Mouse (Mus musculus) stomach, embryonic 14.5 days (tissue): ENCODE data around the gene Cog4. TPM values are rescaled to one million over a fixed set of nuclear protein-coding genes. Genes with fewer than 3 reads are reported as not detected.

Experiments used
- ATAC-seq: fragments of 200-750 bp; cut with Nextera tagmentation; 2 replicates; pipeline ENCODE4 v1.8.0; 2017; ENCODE audit warnings: low read depth, moderate TSS enrichment; ENCODE audit not compliant: insufficient number of reproducible peaks, insufficient read depth, low FRiP score
- H3K27ac ChIP-seq: fragments of 300-500 bp; sonication (generic); 2 replicates; pipeline ENCODE4 v1.5.1; 2014; ENCODE audit warnings: mild to moderate bottlenecking, low read length, moderate library complexity, mixed read lengths
- H3K27me3 ChIP-seq: fragments of 300-500 bp; sonication (generic); 2 replicates; pipeline ENCODE4 v1.6.1; 2014; ENCODE audit warnings: low read length, control low read depth, mixed read lengths; ENCODE audit not compliant: control insufficient read depth, insufficient read depth
- H3K36me3 ChIP-seq: fragments of 300-500 bp; sonication (generic); 2 replicates; pipeline ENCODE4 v1.6.1; 2014; ENCODE audit warnings: mild to moderate bottlenecking, control low read depth, low read length, moderate library complexity, mixed read lengths; ENCODE audit not compliant: control insufficient read depth, insufficient read depth
- H3K4me1 ChIP-seq: fragments of 300-500 bp; sonication (generic); 2 replicates; pipeline ENCODE4 v1.6.1; 2014; ENCODE audit warnings: low read length, control low read depth, mixed read lengths; ENCODE audit not compliant: control insufficient read depth, insufficient read depth
- H3K4me2 ChIP-seq: fragments of 300-500 bp; sonication (generic); replicated peaks from 2 replicates; pipeline ENCODE4 v1.6.1; 2014; ENCODE audit warnings: low read depth, low read length, control low read depth
- H3K4me3 ChIP-seq: fragments of 300-500 bp; sonication (generic); 2 replicates; pipeline ENCODE4 v1.5.1; 2014; ENCODE audit warnings: low read depth, low read length, control low read depth
- H3K9ac ChIP-seq: fragments of 300-500 bp; sonication (generic); replicated peaks from 2 replicates; pipeline ENCODE4 v1.6.1; 2014; ENCODE audit warnings: low read depth, mild to moderate bottlenecking, control low read depth, low read length, moderate library complexity, mixed read lengths
- H3K9me3 ChIP-seq: fragments of 300-500 bp; sonication (generic); 2 replicates; pipeline ENCODE4 v1.6.1; 2016; ENCODE audit warnings: low read depth, low read length, control low read depth; ENCODE audit not compliant: control insufficient read depth
- WGBS: fragments of 180-500 bp; shearing (Covaris S2); extraction: QIAGEN DNeasy Blood & Tissue Kit; methylation state at CpG from one replicate; pipeline ENCODE4 v1.1.7; 2014; 5-methylcytosine and 5-hydroxymethylcytosine counted together
- polyA plus RNA-seq: library from polyadenylated mRNA; unstranded; fragments of >200 nt; fragmentation: Nextera tagmentation; extraction: Ambion mirVana; gene quantifications from 2 replicates; pipeline ENCODE4 v1.2.1, GENCODE M21; 2014

The Cog4 gene
- polyA plus RNA-seq, 1 experiment from 2014 or later = 61.5 TPM

- Histone ChIP-seq H3K4me2 (no peak overlapping the region), H3K4me3 (no peak overlapping the region), H3K4me1 (peaks cover 3% of the 10 kb centered on the region; the same call in 1 of the 2 replicates), H3K9me3 (no peaks in the 10 kb centered on the region), H3K36me3 (no peaks in the 10 kb centered on the region), H3K27ac (no peak overlapping the region), H3K9ac (no peak overlapping the region), H3K27me3 (no peaks in the 10 kb centered on the region)
- no peak for ATAC-seq
- 72% methylated on average over 11 of the region's 11 CpGs for WGBS
Measured at GRCm38 (mm10) chr8:110918027-110918426, 71.6 kb downstream of the Cog4 start.

- no peak for ATAC-seq
- WGBS = 44% methylated on average over 8 of the region's 8 CpGs
- H3K27ac ChIP-seq = no peak overlapping the region
Measured at GRCm38 (mm10) chr8:110918460-110918859, 72.1 kb downstream of the Cog4 start.

GRCm38 (mm10) chr8:110919341-110920031, 73.1 kb downstream of the Cog4 start, which contains the start of gene St3gal2:
TSS of gene St3gal2 (plus strand) at chr8:110919922.
- WGBS = 0% methylated on average over 35 of the region's 36 CpGs
- H3K27me3 ChIP-seq = no peaks in the 10 kb centered on the region
- H3K9ac ChIP-seq = peak within 1 kb of the TSS; percentile 90
- H3K4me2 ChIP-seq = peak within 1 kb of the TSS; percentile 82
- peak within 1 kb of the TSS; percentile 74 for H3K4me3 ChIP-seq
- no peaks in the 10 kb centered on the region for H3K36me3 ChIP-seq
- H3K9me3 ChIP-seq = no peaks in the 10 kb centered on the region
- peak within 1 kb of the TSS; percentile 82 for H3K27ac ChIP-seq
- peaks cover 3% of the 10 kb centered on the region; the same call in 1 of the 2 replicates for H3K4me1 ChIP-seq
- peak; percentile 98 for ATAC-seq

More at GRCm38 (mm10) chr8:110918460-110918859, 72.1 kb downstream of the Cog4 start:
- no peak overlapping the region for H3K4me3 ChIP-seq
- peaks cover 3% of the 10 kb centered on the region; the same call in 1 of the 2 replicates for H3K4me1 ChIP-seq
- no peaks in the 10 kb centered on the region for H3K36me3 ChIP-seq
- no peak overlapping the region for H3K9ac ChIP-seq
- H3K9me3 ChIP-seq = no peaks in the 10 kb centered on the region
- H3K4me2 ChIP-seq = no peak overlapping the region
- H3K27me3 ChIP-seq = no peaks in the 10 kb centered on the region

GRCm38 (mm10) chr8:110920032-110920772, 73.8 kb downstream of the Cog4 start:
- Histone ChIP-seq H3K9me3 (no peaks in the 10 kb centered on the region), H3K36me3 (no peaks in the 10 kb centered on the region), H3K27me3 (no peaks in the 10 kb centered on the region), H3K4me2 (peak overlapping the region; percentile 82), H3K4me1 (peaks cover 3% of the 10 kb centered on the region; the same call in 1 of the 2 replicates), H3K4me3 (peak overlapping the region; percentile 74), H3K9ac (peak overlapping the region; percentile 90), H3K27ac (peak overlapping the region; percentile 82)
- 3% methylated on average over 33 of the region's 37 CpGs for WGBS
- no peak; the same call in 1 of the 2 replicates for ATAC-seq

GRCm38 (mm10) chr8:110920773-110921277, 74.4 kb downstream of the Cog4 start:
- 16% methylated on average over 3 of the region's 3 CpGs for WGBS
- H3K4me2 ChIP-seq = peak overlapping the region; percentile 82
- H3K4me1 ChIP-seq = peaks cover 3% of the 10 kb centered on the region; the same call in 1 of the 2 replicates
- no peak for ATAC-seq
- peak overlapping the region; percentile 82; the same call in 1 of the 2 replicates for H3K27ac ChIP-seq
- no peaks in the 10 kb centered on the region for H3K36me3 ChIP-seq
- H3K9me3 ChIP-seq = no peaks in the 10 kb centered on the region
- H3K4me3 ChIP-seq = peak overlapping the region; percentile 74
- peak overlapping the region; percentile 90 for H3K9ac ChIP-seq
- H3K27me3 ChIP-seq = no peaks in the 10 kb centered on the region

- Histone ChIP-seq H3K36me3 (no peaks in the 10 kb centered on the region), H3K4me3 (peak overlapping the region; percentile 74)
Measured at GRCm38 (mm10) chr8:110921492-110922230, 75.3 kb downstream of the Cog4 start.

GRCm38 (mm10) chr8:110925691-110926140, 79.3 kb downstream of the Cog4 start:
- Histone ChIP-seq H3K36me3 (no peaks in the 10 kb centered on the region), H3K4me1 (peaks cover 7% of the 10 kb centered on the region), H3K4me2 (no peak overlapping the region), H3K27me3 (no peaks in the 10 kb centered on the region), H3K4me3 (no peak overlapping the region), H3K9ac (no peak overlapping the region), H3K9me3 (no peaks in the 10 kb centered on the region), H3K27ac (no peak overlapping the region)
- ATAC-seq = no peak
- WGBS = 74% methylated on average over 8 of the region's 8 CpGs

More at GRCm38 (mm10) chr8:110921492-110922230, 75.3 kb downstream of the Cog4 start:
- H3K9me3 ChIP-seq = no peaks in the 10 kb centered on the region
- WGBS = 16% methylated on average over 7 of the region's 7 CpGs
- ATAC-seq = 0 out of 2 replicates have a peak, but pooled peaks have one; percentile 14
- H3K27ac ChIP-seq = peak overlapping the region; percentile 82; the same call in 1 of the 2 replicates
- peaks cover 3% of the 10 kb centered on the region for H3K4me1 ChIP-seq
- no peak overlapping the region for H3K9ac ChIP-seq
- H3K27me3 ChIP-seq = no peaks in the 10 kb centered on the region
- peak overlapping the region; percentile 82 for H3K4me2 ChIP-seq

GRCm38 (mm10) chr8:110926690-110927089, 80.3 kb downstream of the Cog4 start:
- no peaks in the 10 kb centered on the region for H3K27me3 ChIP-seq
- H3K4me1 ChIP-seq = peaks cover 5% of the 10 kb centered on the region
- no peaks in the 10 kb centered on the region for H3K9me3 ChIP-seq
- WGBS = 43% methylated on average over 5 of the region's 5 CpGs
- no peaks in the 10 kb centered on the region for H3K36me3 ChIP-seq
- H3K4me2 ChIP-seq = no peak overlapping the region
- ATAC-seq = no peak
- H3K4me3 ChIP-seq = no peak overlapping the region
- no peak overlapping the region for H3K27ac ChIP-seq
- H3K9ac ChIP-seq = no peak overlapping the region
